Mouse (Mus musculus) cerebellum, adult 2 months (tissue): ENCODE data around the gene Htr5a.

ENCODE experiments used
- CTCF ChIP-seq: fragments of 200-500 bp; IDR thresholded peaks from 2 replicates; pipeline ENCODE4 v1.5.1; 2011; ENCODE audit warnings: low read depth, mild to moderate bottlenecking, control low read depth, low read length, moderate library complexity, borderline replicate concordance; ENCODE audit not compliant: insufficient read depth
- POLR2A ChIP-seq: fragments of 200-500 bp; IDR thresholded peaks from 2 replicates; pipeline ENCODE4 v1.6.1; 2011; ENCODE audit warnings: low read length, control low read depth, borderline replicate concordance; ENCODE audit not compliant: insufficient read depth

GRCm38 (mm10) chr5:27873240-27874082 is 31.5 kb downstream of the Htr5a start:
- no peak for TF ChIP-seq POLR2A
- TF ChIP-seq CTCF = no peak
